18 mouse cellular contexts compared by ENCODE assay signal in genomic region chr10:96438398-96439103, GRCm38 (mm10).
A peak's percentile ranks its signal among the peaks of the same experiment; 100 is the strongest.
DNase-seq lines count a peak whose midpoint lies in the region; ATAC-seq lines count a peak whose summit lies in the region.
"Had no signal": no experiment of that assay in that cellular context is flagged by ENCODE, and none has a peak within 500 bp of the region (broad histone marks: within the 10 kb centered on the region; RNA-seq: fewer than 3 reads in every experiment).

No protein-coding gene starts in this region.

- H3K9me3 ChIP-seq in heart, embryonic 12.5 days (replicated peaks) = no peaks in the 10 kb centered on the region
- H3K9me3 ChIP-seq in intestine, embryonic 15.5 days = no peaks in the 10 kb centered on the region
- H3K9me3 ChIP-seq in stomach, embryonic 16.5 days (replicated peaks; ENCODE audit: control insufficient read depth, low read length) = no peaks in the 10 kb centered on the region
- H3K9me3 ChIP-seq in hindbrain, embryonic 13.5 days = no peaks in the 10 kb centered on the region
- H3K9me3 ChIP-seq: embryonic facial prominence, embryonic 12.5 days; forebrain, embryonic 12.5 days; hindbrain, embryonic 15.5 days had no signal

- no peak overlapping the region for H3K9ac ChIP-seq in heart, embryonic 12.5 days
- no peak overlapping the region for H3K9ac ChIP-seq in intestine, embryonic 15.5 days
- H3K9ac ChIP-seq in stomach, embryonic 16.5 days (ENCODE audit: low read length) = no peak overlapping the region
- no peak overlapping the region for H3K9ac ChIP-seq in hindbrain, embryonic 13.5 days
- H3K9ac ChIP-seq: embryonic facial prominence, embryonic 12.5 days; forebrain, embryonic 12.5 days; hindbrain, embryonic 15.5 days had no signal

- no peak for DNase-seq in heart, postnatal 25 days (ENCODE audit: low spot score)
- DNase-seq in left cerebral cortex, postnatal 10 days (ENCODE audit: extremely low spot score in 1 of 2, low spot score in 2 of 2) = no peak
- no peak for DNase-seq in testis, postnatal 10 days (ENCODE audit: low spot score)
- DNase-seq: adrenal gland, postnatal 10 days; cerebellum, adult 11 months; cerebellum, adult 8-10 months; cerebellum, postnatal 14 days; gastrocnemius, postnatal 10 days; heart, postnatal 10 days had no signal

- H3K27ac ChIP-seq in heart, embryonic 12.5 days (ENCODE audit: poor library complexity, severe bottlenecking) = no peak overlapping the region
- H3K27ac ChIP-seq in intestine, embryonic 15.5 days = peak overlapping the region; percentile 70
- H3K27ac ChIP-seq in stomach, embryonic 16.5 days (ENCODE audit: low read length) = no peak overlapping the region
- no peak overlapping the region for H3K27ac ChIP-seq in hindbrain, embryonic 13.5 days
- H3K27ac ChIP-seq: embryonic facial prominence, embryonic 12.5 days; forebrain, embryonic 12.5 days; hindbrain, embryonic 15.5 days had no signal

- 68% methylated on average over 11 of the region's 11 CpGs for WGBS in heart, embryonic 12.5 days
- WGBS in intestine, embryonic 15.5 days = 71% methylated on average over 11 of the region's 11 CpGs
- WGBS in stomach, embryonic 16.5 days = 77% methylated on average over 11 of the region's 11 CpGs
- WGBS in hindbrain, embryonic 13.5 days = 94% methylated on average over 11 of the region's 11 CpGs

- H3K4me1 ChIP-seq in heart, embryonic 12.5 days (replicated peaks) = 0 out of 2 replicates have a peak, but pooled peaks cover 5% of the 10 kb centered on the region
- H3K4me1 ChIP-seq in intestine, embryonic 15.5 days (replicated peaks) = no peaks in the 10 kb centered on the region
- H3K4me1 ChIP-seq in stomach, embryonic 16.5 days (ENCODE audit: control insufficient read depth, insufficient read depth, low read length) = no peaks in the 10 kb centered on the region
- no peaks in the 10 kb centered on the region for H3K4me1 ChIP-seq in hindbrain, embryonic 13.5 days (replicated peaks)
- H3K4me1 ChIP-seq: embryonic facial prominence, embryonic 12.5 days; forebrain, embryonic 12.5 days; hindbrain, embryonic 15.5 days had no signal

- no peaks in the 10 kb centered on the region for H3K27me3 ChIP-seq in heart, embryonic 12.5 days (replicated peaks)
- H3K27me3 ChIP-seq in intestine, embryonic 15.5 days (replicated peaks) = no peaks in the 10 kb centered on the region
- no peaks in the 10 kb centered on the region for H3K27me3 ChIP-seq in stomach, embryonic 16.5 days (ENCODE audit: control insufficient read depth, insufficient read depth, low read length)
- H3K27me3 ChIP-seq in hindbrain, embryonic 13.5 days = no peaks in the 10 kb centered on the region
- H3K27me3 ChIP-seq: embryonic facial prominence, embryonic 12.5 days; forebrain, embryonic 12.5 days; hindbrain, embryonic 15.5 days had no signal

- H3K4me2 ChIP-seq in heart, embryonic 12.5 days = no peak overlapping the region
- H3K4me2 ChIP-seq in intestine, embryonic 15.5 days (replicated peaks) = no peak overlapping the region
- H3K4me2 ChIP-seq in stomach, embryonic 16.5 days (ENCODE audit: low read depth, low read length) = no peak overlapping the region
- H3K4me2 ChIP-seq in hindbrain, embryonic 13.5 days = no peak overlapping the region
- H3K4me2 ChIP-seq: embryonic facial prominence, embryonic 12.5 days; forebrain, embryonic 12.5 days; hindbrain, embryonic 15.5 days had no signal

- peak; percentile 57 for ATAC-seq in heart, embryonic 12.5 days (ENCODE audit: insufficient number of reproducible peaks, low FRiP score)
- ATAC-seq in intestine, embryonic 15.5 days = peak; percentile 97
- peak; percentile 41 for ATAC-seq in megakaryocyte, adult 5-6 weeks (ENCODE audit: poor library complexity, severe bottlenecking)
- ATAC-seq in stomach, embryonic 16.5 days (ENCODE audit: insufficient read depth, low FRiP score) = peak; percentile 76
- ATAC-seq in hindbrain, embryonic 13.5 days (ENCODE audit: low FRiP score) = no peak
- ATAC-seq: forebrain, embryonic 16.5 days had no signal

- H3K4me3 ChIP-seq in heart, embryonic 12.5 days = no peak overlapping the region
- no peak overlapping the region for H3K4me3 ChIP-seq in intestine, embryonic 15.5 days (replicated peaks)
- H3K4me3 ChIP-seq in stomach, embryonic 16.5 days (replicated peaks; ENCODE audit: low read length) = no peak overlapping the region
- H3K4me3 ChIP-seq in hindbrain, embryonic 13.5 days = no peak overlapping the region
- H3K4me3 ChIP-seq: embryonic facial prominence, embryonic 12.5 days; forebrain, embryonic 12.5 days; hindbrain, embryonic 15.5 days had no signal

- intact Hi-C loops in heart, postnatal 25 days (cut with DNase I) = no loop called here
- intact Hi-C loops in left cerebral cortex, postnatal 10 days (cut with DNase I) = no loop called here

- H3K36me3 ChIP-seq in heart, embryonic 12.5 days = no peaks in the 10 kb centered on the region
- no peaks in the 10 kb centered on the region for H3K36me3 ChIP-seq in intestine, embryonic 15.5 days
- no peaks in the 10 kb centered on the region for H3K36me3 ChIP-seq in stomach, embryonic 16.5 days (ENCODE audit: control insufficient read depth, insufficient read depth, low read length)
- H3K36me3 ChIP-seq in hindbrain, embryonic 13.5 days = no peaks in the 10 kb centered on the region
- H3K36me3 ChIP-seq: embryonic facial prominence, embryonic 12.5 days; forebrain, embryonic 12.5 days; hindbrain, embryonic 15.5 days had no signal
